Mouse (Mus musculus): Measurements from ENCODE around the gene Elp5.
"Not testable (repeated sequence)": the region's sequence is repeated elsewhere in the genome, so short reads cannot be mapped to it uniquely, and the experiment has no call there.

The Elp5 gene

DNA sequence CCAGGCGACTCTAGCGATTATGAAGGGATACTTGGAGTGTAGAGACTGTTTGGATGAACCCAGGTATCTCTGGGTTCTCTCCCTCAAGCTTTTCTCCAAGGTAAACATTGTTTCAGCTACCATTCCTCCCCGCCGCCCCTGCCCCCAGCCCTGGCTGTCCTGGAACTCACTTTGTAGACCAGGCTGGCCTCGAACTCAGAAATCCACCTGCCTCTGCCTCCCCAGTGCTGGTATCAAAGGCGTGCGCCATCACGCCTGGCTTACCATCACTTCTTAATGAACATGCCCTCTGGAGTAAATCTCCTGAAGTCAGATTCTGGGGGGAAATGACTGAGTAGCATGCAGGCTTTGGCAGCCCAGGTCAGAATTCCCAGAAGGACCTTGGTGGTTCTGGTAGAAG lies at the start of gene Elp5:
Gene Elp5 (minus strand): TSS at position 293 of the 400 bp plus-strand sequence.
- no peak for DNase-seq (ENCODE audit: extremely low read depth, low read depth)

DNA sequence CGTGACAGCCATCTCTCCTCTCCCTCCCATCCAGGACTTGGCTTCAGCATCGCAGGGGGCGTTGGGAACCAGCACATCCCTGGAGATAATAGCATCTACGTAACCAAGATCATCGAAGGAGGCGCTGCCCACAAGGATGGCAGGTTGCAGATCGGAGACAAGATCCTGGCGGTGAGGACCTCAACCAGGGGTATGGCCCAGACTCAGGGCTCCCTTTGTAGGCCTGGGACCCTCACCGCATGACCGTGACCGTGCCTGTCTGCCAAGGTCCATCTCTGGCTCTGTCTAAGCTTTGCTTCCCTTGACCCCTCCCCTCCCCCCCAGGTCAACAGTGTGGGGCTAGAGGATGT lies 49.0 kb upstream of the Elp5 start:
- no peak for DNase-seq (ENCODE audit: extremely low read depth, low read depth)

DNA sequence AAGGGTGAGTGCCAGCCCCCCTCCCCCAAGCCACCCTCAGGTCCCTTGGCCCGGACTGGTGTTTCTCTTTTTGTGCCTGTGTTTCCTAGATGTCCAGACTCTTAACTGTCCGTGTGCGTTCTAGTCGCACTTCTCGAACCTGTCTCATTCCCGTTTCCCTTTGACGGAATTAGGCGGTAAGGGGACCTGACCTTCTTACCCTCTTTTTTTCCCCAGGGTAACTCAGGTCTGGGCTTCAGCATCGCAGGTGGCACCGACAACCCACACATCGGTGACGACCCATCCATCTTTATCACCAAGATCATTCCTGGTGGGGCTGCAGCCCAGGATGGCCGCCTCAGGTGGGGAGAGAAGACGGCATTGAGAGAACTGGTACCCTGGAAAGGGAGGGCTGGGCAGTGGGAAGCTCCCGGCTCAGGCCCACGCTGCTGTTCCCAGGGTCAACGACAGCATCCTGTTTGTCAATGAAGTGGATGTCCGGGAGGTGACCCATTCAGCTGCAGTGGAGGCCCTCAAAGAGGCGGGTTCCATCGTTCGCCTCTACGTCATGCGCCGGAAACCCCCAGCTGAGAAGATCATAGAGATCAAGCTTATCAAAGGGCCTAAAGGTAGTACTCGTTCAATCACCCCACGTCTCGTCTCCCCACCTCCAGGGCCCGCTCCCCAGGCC lies 48.5 kb upstream of the Elp5 start:
- no peak for DNase-seq (ENCODE audit: extremely low read depth, low read depth)

DNA sequence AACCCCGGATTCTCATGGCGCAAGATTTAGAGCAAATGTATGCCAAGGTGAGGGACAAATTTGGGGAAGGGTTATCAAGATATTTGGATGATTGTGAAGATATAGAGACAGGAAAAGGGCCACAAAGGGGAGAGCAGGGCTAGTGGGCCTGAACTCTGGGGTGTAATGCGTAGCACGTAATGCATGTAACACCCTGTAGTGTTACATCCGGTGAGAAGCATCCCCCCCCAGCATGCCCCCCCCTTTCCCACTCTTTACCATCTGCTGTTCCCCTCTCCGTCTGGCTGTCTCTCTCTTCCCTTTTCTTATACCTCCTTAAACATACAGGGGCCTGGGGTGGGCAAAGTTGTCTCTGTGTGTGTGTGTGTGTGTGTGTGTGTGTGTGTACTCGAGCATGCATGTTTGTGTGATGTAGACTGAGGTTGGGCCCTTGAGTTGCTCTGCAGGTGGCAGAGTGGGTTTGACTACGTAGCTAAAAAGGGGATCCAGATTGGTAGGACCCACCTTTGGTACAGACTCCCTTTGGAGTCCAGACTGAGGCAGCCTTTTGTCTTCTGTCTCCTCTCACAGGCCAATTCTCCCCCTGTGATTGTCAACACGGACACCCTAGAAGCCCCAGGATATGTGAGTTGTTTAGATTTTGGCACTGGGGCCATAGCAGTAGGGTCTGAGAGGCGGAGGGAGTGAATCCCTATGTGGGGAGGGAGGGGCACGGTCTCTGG lies 47.7 kb upstream of the Elp5 start:
- no peak for DNase-seq (ENCODE audit: extremely low read depth, low read depth)

DNA sequence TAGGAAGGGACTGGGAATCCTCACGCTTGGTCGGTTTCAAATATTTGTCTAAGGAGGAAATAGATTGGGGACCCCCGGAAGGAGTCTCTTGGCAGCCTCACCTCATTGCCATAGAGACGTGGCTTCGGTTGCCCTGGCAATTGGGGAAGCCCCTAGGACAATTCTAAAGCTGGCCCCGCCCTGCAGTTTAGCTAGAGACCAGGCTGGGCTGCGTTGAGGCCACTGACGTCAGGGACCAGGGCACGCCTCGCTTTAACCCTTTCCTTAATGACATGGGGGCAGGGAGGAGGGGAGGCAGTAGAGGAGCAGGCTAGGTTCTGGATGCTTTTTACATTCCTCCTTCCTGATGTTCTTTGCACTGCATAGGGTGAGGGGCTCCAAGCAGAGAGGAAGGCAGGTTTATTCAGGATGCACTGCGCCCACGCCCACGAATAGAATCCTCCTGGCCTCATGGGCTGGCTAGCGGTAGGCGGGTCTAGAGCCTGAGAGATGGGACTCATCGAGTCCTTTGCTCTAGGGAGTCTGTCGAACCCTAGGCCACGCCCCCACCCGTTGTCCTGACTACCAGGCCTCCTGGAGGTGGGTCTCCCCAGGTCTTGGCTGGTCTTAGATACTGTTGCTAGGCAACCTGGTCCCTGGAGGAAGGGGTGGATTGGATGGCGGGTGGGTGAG lies 46.9 kb upstream of the Elp5 start:
- no peak for DNase-seq (ENCODE audit: extremely low read depth, low read depth)

DNA sequence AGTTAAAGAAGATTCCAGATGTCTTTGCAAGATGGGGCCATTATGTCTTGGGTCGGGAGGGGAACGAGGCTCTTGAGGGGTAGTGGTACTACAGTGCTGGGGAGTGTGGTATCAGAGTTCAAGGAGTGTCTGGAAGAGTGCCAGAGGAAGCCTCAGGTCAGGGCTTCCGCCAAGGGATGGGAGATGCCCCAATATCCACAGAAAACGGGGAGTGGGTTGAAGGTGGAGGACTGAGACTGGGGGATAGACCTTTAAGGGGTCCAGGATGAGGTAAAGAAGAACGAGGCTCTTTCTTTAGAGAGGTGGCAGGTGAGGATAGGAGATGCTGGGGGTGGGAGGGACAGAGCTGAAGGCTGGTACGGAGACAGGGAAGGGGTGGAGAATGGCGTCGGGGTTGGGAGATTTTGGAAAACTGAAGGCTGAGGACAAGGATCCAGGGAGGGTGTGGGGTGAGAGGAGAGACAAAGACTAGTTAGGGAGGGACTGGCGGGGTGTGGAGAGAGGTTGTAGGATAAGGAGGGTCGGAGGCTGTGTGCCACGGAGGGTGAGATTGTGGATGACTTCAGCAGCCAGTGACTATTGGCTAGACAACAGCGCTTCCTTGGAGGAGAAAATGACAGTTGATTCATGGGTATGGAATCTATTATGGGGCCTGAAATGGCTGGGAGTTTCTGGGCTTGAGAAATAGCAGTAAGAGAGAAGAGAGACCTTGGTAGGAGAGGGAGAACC lies 46.2 kb upstream of the Elp5 start:
- no peak for DNase-seq (ENCODE audit: extremely low read depth, low read depth)

DNA sequence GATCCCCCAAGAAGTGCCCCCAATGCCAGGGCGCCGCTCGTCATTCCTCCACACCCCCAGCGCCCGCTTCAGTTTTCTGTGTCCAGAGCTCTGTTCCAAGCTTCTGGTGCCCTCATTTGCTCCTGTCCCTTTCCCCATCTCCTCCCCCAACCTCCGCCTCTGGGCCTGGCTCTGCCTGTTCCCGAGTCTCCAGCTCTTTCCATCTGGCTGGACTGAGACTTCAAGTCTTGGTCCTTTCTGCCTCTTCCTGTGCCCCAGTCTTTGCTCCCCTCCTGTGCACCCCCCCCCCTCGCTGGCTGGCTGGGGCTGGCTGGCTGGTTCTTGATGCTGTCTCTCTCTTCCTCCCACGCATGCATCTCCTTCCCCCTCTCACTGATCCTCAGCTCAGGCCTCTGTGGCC lies 45.1 kb upstream of the Elp5 start:
- no peak for DNase-seq (ENCODE audit: extremely low read depth, low read depth)

DNA sequence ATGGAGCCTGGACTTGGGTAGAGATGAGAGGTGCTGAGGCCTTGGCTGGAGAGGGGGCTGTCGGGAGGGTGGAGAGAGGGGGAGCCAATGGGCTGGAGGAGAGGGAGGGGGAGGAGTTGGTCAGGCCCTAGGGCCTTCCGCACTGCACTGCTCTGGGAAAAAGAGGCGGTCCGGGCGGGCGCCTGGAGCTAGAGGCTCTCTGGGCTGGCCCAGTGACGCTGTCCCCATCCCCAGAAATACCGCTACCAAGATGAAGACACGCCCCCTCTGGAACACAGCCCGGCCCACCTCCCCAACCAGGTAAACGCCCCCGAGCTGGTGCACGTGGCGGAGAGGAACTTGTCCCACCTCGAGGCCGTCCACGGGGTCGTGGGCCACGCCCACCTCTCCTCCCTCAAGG lies 44.4 kb upstream of the Elp5 start:
- DNase-seq (ENCODE audit: extremely low read depth, low read depth), result no peak

DNA sequence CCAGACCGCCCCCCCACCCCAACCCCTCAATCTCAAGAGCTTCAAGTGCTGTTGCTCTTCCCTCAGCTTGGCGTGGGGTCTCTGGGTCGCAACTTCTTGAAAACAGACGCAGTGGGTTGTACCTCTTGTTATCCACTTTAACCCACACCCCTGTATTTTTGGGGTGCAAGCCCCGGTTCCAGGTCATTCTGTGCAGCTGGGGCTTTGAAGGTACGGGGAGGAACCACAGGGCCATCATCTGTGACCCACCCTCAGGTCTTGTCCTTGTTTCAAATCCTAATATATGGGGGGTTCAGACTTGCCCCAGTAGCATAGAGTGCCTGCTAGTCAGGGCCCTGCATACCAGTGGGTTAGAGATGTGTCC lies 41.8 kb upstream of the Elp5 start:
- no peak for DNase-seq (ENCODE audit: extremely low read depth, low read depth)

DNA sequence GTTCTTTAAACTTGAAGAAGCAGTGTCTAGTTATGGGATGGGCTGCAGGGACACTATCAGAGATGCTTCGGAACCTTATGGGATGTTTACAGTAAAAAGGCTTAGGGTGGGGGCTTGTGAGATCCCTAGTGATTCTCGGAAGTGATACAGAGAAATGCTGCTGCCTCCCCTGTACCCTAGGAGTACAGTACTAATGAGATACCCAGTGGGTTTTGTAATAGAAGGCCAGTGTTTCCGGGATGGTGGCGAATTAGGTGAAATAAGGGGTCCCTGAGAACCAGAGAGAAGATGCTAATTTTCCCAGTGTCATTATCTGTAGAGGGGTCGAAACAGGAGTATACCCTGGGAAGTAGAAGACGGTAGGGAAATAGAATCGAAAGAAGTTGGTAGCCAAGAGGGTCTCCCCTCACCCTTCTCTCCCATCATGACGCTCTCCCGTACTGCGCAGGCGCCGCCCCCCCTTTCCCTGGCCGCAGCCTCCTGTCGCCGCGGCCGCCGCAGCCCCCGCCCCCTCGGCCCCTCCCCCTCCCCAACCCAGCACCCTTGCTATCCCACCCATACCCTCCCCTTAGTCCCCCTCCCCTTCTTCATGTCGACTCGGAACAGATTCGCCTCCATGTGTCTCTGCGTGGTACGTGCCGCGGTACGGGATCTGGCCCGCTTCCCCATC lies 41.3 kb upstream of the Elp5 start:
- DNase-seq (ENCODE audit: extremely low read depth, low read depth), result no peak

DNA sequence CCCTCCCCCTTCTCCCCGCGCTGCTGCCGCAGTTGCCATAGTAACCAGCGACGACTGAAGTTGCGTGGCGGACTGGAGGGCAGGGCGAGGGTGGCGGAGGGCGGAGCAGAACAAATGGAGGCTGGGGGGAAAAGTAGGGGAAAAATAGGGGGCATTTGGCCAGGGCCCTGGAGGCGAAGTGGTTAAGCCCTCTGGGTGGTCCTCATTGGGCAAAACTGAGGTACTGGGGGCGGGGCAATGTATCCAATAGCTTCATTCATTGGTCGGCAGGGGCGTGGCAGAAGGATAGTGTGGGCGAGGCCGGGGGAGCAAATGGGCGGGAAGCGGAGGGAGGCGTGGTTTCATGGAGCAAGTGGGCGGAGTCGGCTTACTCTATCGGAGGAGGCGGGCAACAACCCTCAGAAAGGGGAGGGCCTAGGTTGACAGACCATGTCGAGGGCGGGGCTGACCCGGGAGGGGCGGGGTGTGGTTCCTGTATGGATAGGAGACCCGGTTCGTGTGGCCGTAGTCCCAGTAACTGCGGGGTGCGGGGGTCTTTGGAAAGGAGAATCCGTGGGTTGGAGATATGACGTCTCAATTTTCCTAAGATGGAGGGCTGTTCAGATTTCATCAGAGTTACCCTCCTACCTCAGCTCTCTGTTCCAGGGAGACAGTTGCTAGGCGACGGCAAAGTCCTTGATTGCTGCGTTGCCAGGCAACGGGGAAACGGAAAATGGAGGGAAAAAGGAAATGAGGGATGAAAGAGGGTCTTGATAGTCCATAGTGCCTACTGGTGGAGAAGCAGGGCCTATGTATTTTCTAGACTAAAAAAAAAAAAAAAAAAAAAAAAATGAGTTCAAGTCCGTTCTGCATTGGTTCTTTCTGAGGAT lies 39.2 kb upstream of the Elp5 start:
- DNase-seq (ENCODE audit: extremely low read depth, low read depth), result peak; percentile 82

DNA sequence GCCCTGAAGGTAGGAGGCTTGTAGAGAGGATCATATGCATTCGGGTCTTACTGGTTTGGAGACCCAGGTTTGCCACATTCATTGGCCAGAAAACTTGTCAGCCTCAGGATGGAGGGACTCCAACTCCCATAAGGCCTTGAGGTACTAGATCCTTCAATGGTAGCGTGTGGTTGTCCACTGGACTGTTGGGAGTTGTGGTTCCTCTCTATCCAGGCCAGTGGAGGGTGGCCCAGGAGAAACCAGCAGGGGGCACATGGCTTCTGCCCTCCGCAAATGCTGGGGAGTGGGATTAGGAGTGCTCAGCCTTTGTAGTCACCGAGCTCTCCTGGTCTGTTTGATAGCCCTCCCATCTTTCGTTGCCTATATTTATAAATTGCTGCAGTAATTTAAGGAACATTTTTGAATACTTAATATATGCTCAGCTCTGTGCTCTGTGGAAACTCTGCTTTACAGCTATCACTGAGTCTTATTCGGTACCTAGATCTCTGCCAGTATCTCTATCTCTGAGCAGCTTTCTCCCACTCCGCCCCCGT lies 38.5 kb upstream of the Elp5 start:
- DNase-seq (ENCODE audit: extremely low read depth, low read depth), result peak; percentile 85

DNA sequence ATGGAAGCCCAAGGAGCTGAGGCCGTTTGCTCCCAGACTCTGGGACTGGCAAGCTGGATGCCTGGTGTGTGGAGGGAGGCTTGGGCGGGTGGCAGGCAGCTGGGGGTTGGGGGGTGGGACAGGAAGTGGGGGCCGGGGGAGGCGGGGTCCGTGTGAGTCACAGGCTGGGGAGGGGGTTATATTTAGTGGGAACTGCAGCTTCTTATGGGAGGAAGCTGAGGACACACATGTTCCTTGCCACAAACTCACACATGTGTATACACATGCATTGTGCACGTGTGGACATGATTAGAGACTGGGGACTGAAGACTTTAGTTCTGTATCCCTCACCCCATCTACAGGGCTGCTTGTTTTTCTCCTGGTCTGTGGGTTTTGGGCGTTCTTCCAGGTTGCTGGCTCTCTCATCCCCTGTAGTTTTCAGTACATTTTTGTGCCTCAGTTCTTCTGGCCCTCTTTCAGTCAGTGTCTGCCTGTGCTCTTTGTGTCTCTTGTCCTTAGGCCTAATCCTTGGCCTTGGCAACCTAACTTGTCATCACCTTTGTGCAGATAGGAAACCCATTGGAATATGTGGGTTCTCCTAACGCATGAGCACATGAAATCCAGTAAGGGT lies 37.8 kb upstream of the Elp5 start:
- DNase-seq (ENCODE audit: extremely low read depth, low read depth), result no peak

DNA sequence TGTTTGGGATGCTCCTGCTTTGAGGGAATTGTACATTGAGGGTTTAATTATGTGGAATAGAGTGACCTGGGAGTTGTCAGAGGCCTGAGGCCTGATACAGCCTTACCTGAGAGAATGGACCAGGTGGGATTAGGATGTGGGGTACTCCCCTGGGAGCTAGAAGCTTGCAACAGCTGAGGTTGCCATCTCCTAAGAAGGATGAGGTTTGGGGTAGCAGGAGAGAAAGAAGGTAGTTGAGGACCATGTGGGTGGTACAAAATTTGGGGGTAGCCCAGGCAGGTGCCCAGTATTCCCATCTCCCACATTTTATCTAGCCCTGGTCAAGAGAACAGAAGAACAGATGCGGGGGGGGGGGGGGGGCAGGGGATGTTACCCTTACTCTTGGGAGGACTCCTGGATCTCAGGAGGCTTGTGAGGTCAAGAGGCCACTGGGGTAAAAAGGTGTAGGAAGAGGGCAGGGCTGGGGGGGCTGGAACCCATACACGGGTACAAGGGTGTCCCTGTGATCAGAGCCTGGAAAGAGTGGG lies 37.2 kb upstream of the Elp5 start:
- no peak for DNase-seq (ENCODE audit: extremely low read depth, low read depth)

DNA sequence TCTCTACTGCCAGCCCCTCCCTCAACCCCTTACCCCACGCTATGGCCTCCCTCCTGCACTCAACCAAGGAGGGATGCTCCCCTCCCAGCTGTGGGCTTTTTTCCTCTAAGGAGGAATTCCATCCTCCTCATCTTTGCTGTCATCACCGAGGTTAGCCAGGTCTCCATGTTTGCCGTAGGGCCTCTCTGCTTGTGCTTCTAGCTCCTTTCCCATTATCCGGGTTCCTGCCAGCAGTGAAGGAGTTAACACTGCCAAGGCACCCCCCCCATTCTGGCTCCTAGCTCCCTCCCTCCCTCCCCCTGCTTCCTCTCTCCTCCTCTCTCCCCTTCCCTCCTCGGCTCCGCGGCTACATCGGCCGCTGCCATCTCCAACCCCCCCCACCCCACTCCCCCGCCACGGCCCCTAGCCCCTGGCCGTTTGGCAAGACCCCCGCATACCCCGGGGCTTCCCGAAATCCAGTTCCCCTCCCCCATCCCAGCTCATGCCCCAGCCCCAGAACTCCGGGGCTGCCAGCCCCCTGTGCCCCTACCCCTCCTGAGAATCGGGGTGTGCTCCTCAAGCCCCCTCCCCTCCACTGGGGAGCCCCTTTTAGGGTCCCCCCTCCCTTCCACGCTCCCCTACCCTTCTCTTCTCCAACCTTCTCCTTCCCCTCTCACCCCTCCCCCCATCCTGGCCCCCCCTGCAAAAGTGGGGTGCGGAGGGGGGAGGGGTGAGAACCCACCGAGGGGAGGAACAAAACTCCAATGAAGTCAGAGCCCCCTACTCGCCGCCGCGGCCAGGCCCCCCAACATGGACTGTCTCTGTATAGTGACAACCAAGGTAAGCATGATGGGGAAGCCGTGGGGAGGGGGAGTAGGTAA lies 36.0 kb upstream of the Elp5 start:
- no peak for DNase-seq (ENCODE audit: extremely low read depth, low read depth)

DNA sequence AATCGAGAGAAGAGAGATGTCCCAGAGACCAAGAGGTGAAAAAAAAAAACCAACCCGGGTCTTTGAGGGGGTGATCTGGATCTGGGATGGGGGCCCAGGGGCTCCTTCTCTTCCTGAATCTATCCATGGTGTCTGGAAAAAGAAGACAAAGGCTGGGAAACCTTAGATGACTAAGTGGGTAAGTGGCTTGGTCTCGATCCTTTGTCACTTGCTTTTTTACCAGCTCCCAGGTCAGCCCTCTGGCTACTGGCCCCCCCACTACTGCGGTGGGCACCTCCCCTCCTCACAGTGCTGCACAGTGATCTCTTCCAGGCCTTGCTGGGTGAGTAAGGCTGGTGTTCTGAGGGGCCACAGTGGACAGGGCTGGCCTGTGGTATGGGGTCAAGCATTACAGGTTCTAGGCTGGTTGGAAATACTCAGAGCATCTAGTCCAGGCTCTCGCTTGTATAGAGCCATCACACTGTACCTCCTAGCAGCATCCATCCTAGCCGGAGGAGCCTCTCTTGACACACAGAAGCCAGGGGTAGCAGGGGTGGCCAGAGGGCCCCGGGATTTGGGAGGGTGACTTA lies 35.0 kb upstream of the Elp5 start:
- no peak for DNase-seq (ENCODE audit: extremely low read depth, low read depth)

DNA sequence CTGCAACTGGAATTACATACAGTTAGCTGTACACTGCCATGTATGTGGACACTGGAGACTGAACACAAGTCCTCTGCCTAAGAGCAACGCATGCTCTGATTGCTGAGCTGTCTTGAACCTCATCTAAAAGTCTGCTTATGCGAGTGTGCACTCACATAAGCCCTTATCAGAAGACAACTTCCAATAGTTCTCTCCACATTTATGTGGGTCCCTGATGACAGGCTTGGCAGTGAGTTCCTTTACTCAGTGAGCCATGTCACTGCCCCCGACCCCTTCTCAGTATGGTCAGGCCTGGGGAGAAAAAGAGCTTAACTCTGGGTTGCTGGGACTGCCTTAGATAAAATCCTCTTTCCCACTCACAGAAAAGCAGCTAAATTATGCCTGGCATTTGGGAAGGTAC lies 34.4 kb upstream of the Elp5 start, which contains the start of gene Dlg4:
Gene Dlg4 (plus strand): TSS at position 274 of the 400 bp plus-strand sequence.
- no peak for DNase-seq (ENCODE audit: extremely low read depth, low read depth)

DNA sequence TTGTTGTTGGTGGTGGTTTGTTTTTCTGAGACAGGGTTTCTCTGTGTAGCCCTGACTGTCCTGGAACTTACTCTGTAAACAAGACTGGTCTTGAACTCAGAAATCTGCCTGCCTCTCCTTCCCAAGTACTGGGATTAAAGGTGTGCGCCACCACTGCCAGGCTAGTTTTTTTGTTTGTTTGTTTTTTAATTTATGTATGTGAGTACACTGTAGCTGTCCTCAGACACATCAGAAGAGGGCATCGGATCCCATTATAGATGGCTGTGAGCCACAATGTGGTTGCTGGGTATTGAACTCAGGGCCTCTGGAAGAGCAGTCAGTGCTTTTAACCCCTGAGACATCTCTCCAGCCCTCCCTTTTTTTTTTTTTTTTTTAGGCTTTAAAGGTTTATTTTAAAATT lies 33.9 kb upstream of the Elp5 start:
- DNase-seq (ENCODE audit: extremely low read depth, low read depth), result not testable (repeated sequence)

Data from MEL-GATA-1-ER (cell line).